ENCODE assay signal across 21 mouse cellular contexts in genomic region chr12:33126243-33126642, GRCm38 (mm10). TPM values are rescaled to one million over a fixed set of nuclear protein-coding genes. Genes with fewer than 3 reads are reported as not detected.
DNase-seq lines count a peak whose midpoint lies in the region; ATAC-seq and TF ChIP-seq lines count a peak whose summit lies in the region.
"Had no signal": no experiment of that assay in that cellular context is flagged by ENCODE, and none has a peak within 500 bp of the region (broad histone marks: within the 10 kb centered on the region; RNA-seq: fewer than 3 reads in every experiment).

No protein-coding gene starts in this region.

- dilution Hi-C loops in CH12.LX (cut with MboI; ENCODE audit: extremely low pct_ligation_motif_present, extremely low pct_unique_long_range_greater_than_20kb, low sequenced_read_pairs) = no loop called here

- H3K9me3 ChIP-seq in CH12.LX (replicated peaks; ENCODE audit: low read length) (no peaks in the 10 kb centered on the region), MEL (replicated peaks; ENCODE audit: insufficient read depth, low read length) (no peaks in the 10 kb centered on the region)
- no peaks in the 10 kb centered on the region for H3K9me3 ChIP-seq in forebrain, embryonic 14.5 days (replicated peaks; ENCODE audit: control insufficient read depth, low read length)
- H3K9me3 ChIP-seq: embryonic facial prominence, embryonic 10.5 days; embryonic facial prominence, embryonic 12.5 days; forebrain, embryonic 15.5 days; G1E had no signal

- TF ChIP-seq CTCF in CH12.LX (conservative IDR thresholded peaks at IDR 0.05 in 1 of 2, IDR thresholded peaks at IDR 0.05 in 1 of 2; ENCODE audit: low read depth in 2 of 2, low read length in 2 of 2) = no peak
- TF ChIP-seq CTCF in MEL (IDR thresholded peaks at IDR 0.05 in 2 of 3, conservative IDR thresholded peaks at IDR 0.05 in 1 of 3; ENCODE audit: control insufficient read depth in 1 of 3, insufficient read depth in 1 of 3, low read depth in 2 of 3, low read length in 3 of 3, poor library complexity in 1 of 3, severe bottlenecking in 1 of 3) = no peak

- no peak for TF ChIP-seq RAD21 in CH12.LX (IDR thresholded peaks at IDR 0.05; ENCODE audit: low read depth, low read length)
- TF ChIP-seq RAD21 in MEL (IDR thresholded peaks at IDR 0.05; ENCODE audit: low read depth, low read length) = no peak

- H3K4me3 ChIP-seq in CH12.LX (replicated peaks in 1 of 3; ENCODE audit: low read depth in 2 of 3, low read length in 2 of 3, poor library complexity in 1 of 3) (no peak overlapping the region), MEL (ENCODE audit: control insufficient read depth in 1 of 2, insufficient read depth in 1 of 2, low read depth in 2 of 2, low read length in 2 of 2) (peak overlapping the region; percentile 6 to 39; a peak in 2 of 4 replicates)
- no peak overlapping the region for H3K4me3 ChIP-seq in forebrain, embryonic 14.5 days (ENCODE audit: low read depth, low read length)
- H3K4me3 ChIP-seq: embryonic facial prominence, embryonic 10.5 days; embryonic facial prominence, embryonic 12.5 days; forebrain, embryonic 15.5 days had no signal

- in situ Hi-C loops in CH12.LX (cut with MboI; ENCODE audit: low pct_ligation_motif_present, low pct_unique_long_range_greater_than_20kb, low sequenced_read_pairs) = no loop called here

- TF ChIP-seq EP300 in CH12.LX (IDR thresholded peaks at IDR 0.05; ENCODE audit: low read length) (no peak), MEL (IDR thresholded peaks at IDR 0.05; ENCODE audit: low read depth in 1 of 2, low read length in 2 of 2) (no peak)

- no peak for ATAC-seq in forebrain, embryonic 14.5 days
- ATAC-seq: CD4-positive, CD25-positive, alpha-beta regulatory T cell, adult 4 months; forebrain, embryonic 15.5 days had no signal

- no peak overlapping the region for H3K4me2 ChIP-seq in CH12.LX (ENCODE audit: insufficient read depth, low read depth, poor library complexity, severe bottlenecking)
- no peak overlapping the region for H3K4me2 ChIP-seq in forebrain, embryonic 14.5 days (ENCODE audit: low read length)
- H3K4me2 ChIP-seq: embryonic facial prominence, embryonic 12.5 days; forebrain, embryonic 15.5 days had no signal

- H3K27me3 ChIP-seq in CH12.LX (replicated peaks) = no peaks in the 10 kb centered on the region
- no peaks in the 10 kb centered on the region for H3K27me3 ChIP-seq in MEL (ENCODE audit: control insufficient read depth in 1 of 2, insufficient read depth in 2 of 2, low read length in 2 of 2)
- H3K27me3 ChIP-seq in forebrain, embryonic 14.5 days (replicated peaks; ENCODE audit: control insufficient read depth, insufficient read depth, low read length) = no peaks in the 10 kb centered on the region
- H3K27me3 ChIP-seq: embryonic facial prominence, embryonic 12.5 days; forebrain, embryonic 15.5 days had no signal

- H3K27ac ChIP-seq in CH12.LX (ENCODE audit: insufficient read depth, low read depth) = no peak overlapping the region
- H3K27ac ChIP-seq in MEL (ENCODE audit: control insufficient read depth, low read depth, low read length) = peak overlapping the region; percentile 95
- H3K27ac ChIP-seq in forebrain, embryonic 14.5 days (ENCODE audit: low read depth, low read length) = no peak overlapping the region
- H3K27ac ChIP-seq: embryonic facial prominence, embryonic 10.5 days; embryonic facial prominence, embryonic 12.5 days; forebrain, embryonic 15.5 days had no signal

- H3K4me1 ChIP-seq in CH12.LX (ENCODE audit: control insufficient read depth in 1 of 2, insufficient read depth in 2 of 2) = 0 out of 4 replicates have a peak, but pooled peaks cover 0 to 2% of the 10 kb centered on the region in 2 experiments
- H3K4me1 ChIP-seq in MEL (ENCODE audit: control insufficient read depth in 1 of 2, insufficient read depth in 2 of 2, low read length in 2 of 2) = peaks cover 19 to 41% of the 10 kb centered on the region in 2 experiments
- peaks cover 12% of the 10 kb centered on the region; the same call in 1 of the 2 replicates for H3K4me1 ChIP-seq in forebrain, embryonic 14.5 days (ENCODE audit: control insufficient read depth, insufficient read depth, low read length)

- H3K36me3 ChIP-seq in CH12.LX (replicated peaks in 1 of 2; ENCODE audit: control insufficient read depth in 1 of 2, insufficient read depth in 1 of 2, low read length in 1 of 2) (peaks cover under 1 to 25% of the 10 kb centered on the region in 2 experiments), MEL (ENCODE audit: control insufficient read depth in 1 of 2, insufficient read depth in 2 of 2, low read length in 2 of 2) (peaks cover 0 to 30% of the 10 kb centered on the region in 2 experiments; a peak in 2 of 4 replicates)
- no peaks in the 10 kb centered on the region for H3K36me3 ChIP-seq in forebrain, embryonic 14.5 days (ENCODE audit: control insufficient read depth, insufficient read depth, low read length)
- H3K36me3 ChIP-seq: embryonic facial prominence, embryonic 10.5 days; embryonic facial prominence, embryonic 12.5 days; forebrain, embryonic 15.5 days; G1E had no signal

- no peaks in the 10 kb centered on the region for H3K79me2 ChIP-seq in CH12.LX (replicated peaks; ENCODE audit: control insufficient read depth, extremely low read depth, insufficient read depth, poor library complexity, severe bottlenecking)
- H3K79me2 ChIP-seq in MEL (ENCODE audit: control insufficient read depth, insufficient read depth, low read length, poor library complexity) = no peaks in the 10 kb centered on the region

- no peak for TF ChIP-seq POLR2A in CH12.LX (IDR thresholded peaks at IDR 0.05; ENCODE audit: low read depth, low read length)
- no peak for TF ChIP-seq POLR2A in MEL (IDR thresholded peaks at IDR 0.05; ENCODE audit: control insufficient read depth in 1 of 2, insufficient read depth in 1 of 2, low read depth in 1 of 2, low read length in 2 of 2, poor library complexity in 1 of 2)

- no peak for DNase-seq in CH12.LX (ENCODE audit: extremely low read depth)
- peak; percentile 59 for DNase-seq in MEL (ENCODE audit: low read depth, low spot score)
- peak; percentile 35 for DNase-seq in induced T-regulatory cell, adult 2 months (ENCODE audit: low read depth)
- no peak for DNase-seq in lung, postnatal 10 days
- DNase-seq in adrenal gland, postnatal 14 days = no peak
- no peak for DNase-seq in forebrain, embryonic 14.5 days (ENCODE audit: low spot score)
- DNase-seq: adrenal gland, adult 2 months; adrenal gland, postnatal 10 days; adrenal gland, postnatal 36 days; cerebellum, adult 11-12 months; cerebellum, adult 2 months; cerebellum, adult 9-10 months; cerebellum, postnatal 10 days; cerebellum, postnatal 25 days had no signal

- H3K9ac ChIP-seq in CH12.LX (ENCODE audit: insufficient read depth, low read depth) = no peak overlapping the region
- H3K9ac ChIP-seq in MEL (ENCODE audit: control insufficient read depth, low read depth, low read length, poor library complexity, severe bottlenecking) = peak overlapping the region; percentile 35
- no peak overlapping the region for H3K9ac ChIP-seq in forebrain, embryonic 14.5 days (ENCODE audit: low read length)
- H3K9ac ChIP-seq: embryonic facial prominence, embryonic 12.5 days; forebrain, embryonic 15.5 days; forebrain, postnatal 0 days had no signal

TF ChIP-seq in CH12.LX, 34 proteins besides CTCF, POLR2A, EP300 and RAD21:
- TF ChIP-seq ZKSCAN1 (IDR thresholded peaks at IDR 0.05; ENCODE audit: borderline replicate concordance, low read depth, low read length) (no peak), IRF4 (IDR thresholded peaks at IDR 0.05; ENCODE audit: low read depth, low read length) (no peak), NRF1 (IDR thresholded peaks at IDR 0.05; ENCODE audit: low read depth, low read length) (no peak), MAFK (IDR thresholded peaks at IDR 0.05; ENCODE audit: insufficient replicate concordance, low read length) (peak; percentile 76)

TF ChIP-seq in MEL, 35 proteins besides CTCF, POLR2A, EP300 and RAD21:
- TF ChIP-seq ZKSCAN1 (IDR thresholded peaks at IDR 0.05; ENCODE audit: low read depth, low read length) = peak; percentile 96
- TF ChIP-seq MAFK (IDR thresholded peaks at IDR 0.05; ENCODE audit: borderline replicate concordance, low read depth, low read length) = peak; percentile 96
- 0 out of 2 replicates have a peak, but pooled peaks have one; percentile 17 for TF ChIP-seq MAZ (IDR thresholded peaks at IDR 0.05; ENCODE audit: low read depth, low read length)
- TF ChIP-seq NELFE (IDR thresholded peaks at IDR 0.05; ENCODE audit: low read depth, low read length) = peak; percentile 19; the same call in 1 of the 2 replicates
- TF ChIP-seq ELF1 (IDR thresholded peaks at IDR 0.05; ENCODE audit: low read depth, low read length) = no peak
- peak; percentile 50 for TF ChIP-seq ETS1 (IDR thresholded peaks at IDR 0.05; ENCODE audit: low read depth, low read length)
- TF ChIP-seq CHD1 (IDR thresholded peaks at IDR 0.05; ENCODE audit: low read depth, low read length) = no peak

RNA-seq across cellular contexts. Expression of gene Atxn7l1, which starts 21.2 kb away (rescaled TPM):
- total RNA-seq in CH12.LX (2012; rRNA removed) (8.6 and 9.7 TPM in 2 replicates), CH12.LX (2014; rRNA removed) (8.2 and 9.0 TPM in 2 replicates), MEL (2012; rRNA removed) (11.6 and 15.1 TPM in 2 replicates)
- polyA plus RNA-seq in CH12.LX (2012; ENCODE audit: insufficient read length, low read depth) (51.3 and 55.7 TPM in 2 replicates), MEL (2012; ENCODE audit: insufficient read depth in 1 of 2, insufficient read length in 2 of 2, low read depth in 1 of 2, low replicate concordance in 2 of 2, missing spikeins in 1 of 2) (10 to 100 TPM in 1 of 2 experiments, not detected in 1; 50.3 TPM)
- total RNA-seq in adrenal gland, postnatal 14 days (2021) = 26.0 and 27.3 TPM in 2 replicates
- 18.1 and 20.0 TPM in 2 replicates for polyA plus RNA-seq in forebrain, embryonic 14.5 days (2014; fragmentation: Nextera tagmentation; extraction: Ambion mirVana)

RNA-seq across cellular contexts. Expression of gene Cdhr3, which starts 33.6 kb away (rescaled TPM):
- total RNA-seq in CH12.LX (2012; rRNA removed) = not detected in 2 replicates
- 0.09 and 0.16 TPM in 2 replicates for total RNA-seq in CH12.LX (2014; rRNA removed)
- 0.79 and 1.3 TPM in 2 replicates for polyA plus RNA-seq in CH12.LX (2012; ENCODE audit: insufficient read length, low read depth)
- not detected in 2 replicates for total RNA-seq in MEL (2012; rRNA removed)
- not detected for polyA plus RNA-seq in MEL (2012; ENCODE audit: insufficient read depth in 1 of 2, insufficient read length in 2 of 2, low read depth in 1 of 2, low replicate concordance in 2 of 2, missing spikeins in 1 of 2)
- total RNA-seq in adrenal gland, postnatal 14 days (2021) = not detected in 2 replicates
- polyA plus RNA-seq in forebrain, embryonic 14.5 days (2014; fragmentation: Nextera tagmentation; extraction: Ambion mirVana) = 0.08 and 0.16 TPM in 2 replicates
- total RNA-seq: adrenal gland, adult 2 months had no signal
- polyA plus RNA-seq: adrenal gland, adult 2 months; embryonic facial prominence, embryonic 10.5 days; embryonic facial prominence, embryonic 12.5 days; forebrain, embryonic 11.5 days; G1E had no signal

Comparison
In these comparisons a context has a peak if more than half of its experiments do, and no peak if none do; other contexts are left out.
1. DNase-seq: peak in MEL (single experiment) and induced T-regulatory cell, adult 2 months (single experiment); none in CH12.LX (single experiment), lung, postnatal 10 days (single experiment), adrenal gland, postnatal 14 days (single experiment) and forebrain, embryonic 14.5 days (single experiment).
2. H3K4me3 ChIP-seq: peak in MEL (2 of 2); none in CH12.LX (0 of 3) and forebrain, embryonic 14.5 days (single experiment).
3. Of the 35 proteins assayed by ChIP-seq in both MEL and CH12.LX: peak only in MEL: ETS1, MAZ, NELFE and ZKSCAN1; only in CH12.LX: none; in both: MAFK; in neither: 30.